Mouse (Mus musculus) neural tube, embryonic 11.5 days (tissue): ENCODE results near the gene Gtpbp1. TPM values are rescaled to one million over a fixed set of nuclear protein-coding genes. Genes with fewer than 3 reads are reported as not detected.

Experiments
- ATAC-seq: fragments of 200-750 bp; cut with Nextera tagmentation; 2 replicates; pipeline ENCODE4 v1.8.0; 2017; ENCODE audit warnings: moderate number of reproducible peaks, mild to moderate bottlenecking, moderate TSS enrichment, moderate library complexity; ENCODE audit not compliant: insufficient read depth, low FRiP score, low TSS enrichment
- DNase-seq: peaks from one replicate; pipeline ENCODE4 v3.0.0-alpha.2; 2015; ENCODE audit warnings: low spot score
- H3K27ac ChIP-seq: fragments of 300-500 bp; sonication (generic); 2 replicates; pipeline ENCODE4 v1.5.1; 2014; ENCODE audit warnings: low read depth, mild to moderate bottlenecking, low read length
- H3K27me3 ChIP-seq: fragments of 300-500 bp; sonication (generic); 2 replicates; pipeline ENCODE4 v1.6.1; 2014; ENCODE audit warnings: mild to moderate bottlenecking, low read length, mixed read lengths; ENCODE audit not compliant: control insufficient read depth, insufficient read depth
- H3K36me3 ChIP-seq: fragments of 300-500 bp; sonication (generic); 2 replicates; pipeline ENCODE4 v1.6.1; 2014; ENCODE audit warnings: mild to moderate bottlenecking, low read length, moderate library complexity, mixed read lengths; ENCODE audit not compliant: control insufficient read depth, insufficient read depth
- H3K4me1 ChIP-seq: fragments of 300-500 bp; sonication (generic); 2 replicates; pipeline ENCODE4 v1.6.1; 2014; ENCODE audit warnings: low read length, mixed read lengths; ENCODE audit not compliant: control insufficient read depth, insufficient read depth
- H3K4me2 ChIP-seq: fragments of 300-500 bp; sonication (generic); 2 replicates; pipeline ENCODE4 v1.6.1; 2014; ENCODE audit warnings: low read depth, mild to moderate bottlenecking, moderate library complexity
- H3K4me3 ChIP-seq: fragments of 300-500 bp; sonication (generic); 2 replicates; pipeline ENCODE4 v1.5.1; 2014; ENCODE audit warnings: low read depth, low read length
- H3K9ac ChIP-seq: fragments of 300-500 bp; sonication (generic); 2 replicates; pipeline ENCODE4 v1.6.1; 2014; ENCODE audit warnings: mild to moderate bottlenecking, low read length
- H3K9me3 ChIP-seq: fragments of 300-500 bp; sonication (generic); 2 replicates; pipeline ENCODE4 v1.6.1; 2016; ENCODE audit warnings: low read length; ENCODE audit not compliant: control insufficient read depth
- WGBS: fragments of 180-500 bp; shearing (Covaris S2); extraction: QIAGEN DNeasy Blood & Tissue Kit; methylation state at CpG from one replicate; pipeline ENCODE4 v1.1.7; 2014; 5-methylcytosine and 5-hydroxymethylcytosine counted together
- polyA plus RNA-seq: library from polyadenylated mRNA; unstranded; fragments of >200 nt; fragmentation: Nextera tagmentation; extraction: Ambion mirVana; gene quantifications from 2 replicates; pipeline ENCODE4 v1.2.1, GENCODE M21; 2014

The Gtpbp1 gene
- polyA plus RNA-seq: 39.7 and 42.5 TPM in 2 replicates

GRCm38 (mm10) chr15:79690426-79691022 lies at the start of gene Gtpbp1:
Gene Gtpbp1, plus strand, starts transcription at chr15:79690845.
- DNase-seq (peak; percentile 95), ATAC-seq (peak; percentile 97)
- Histone ChIP-seq H3K27ac (peak within 1 kb of the TSS; percentile 71), H3K9ac (peak within 1 kb of the TSS; percentile 85), H3K4me1 (peaks cover 17% of the 10 kb centered on the region), H3K4me3 (peak within 1 kb of the TSS; percentile 81), H3K27me3 (no peaks in the 10 kb centered on the region), H3K36me3 (no peaks in the 10 kb centered on the region), H3K4me2 (peak within 1 kb of the TSS; percentile 83), H3K9me3 (no peaks in the 10 kb centered on the region)
- under 1% methylated on average over 45 of the region's 45 CpGs for WGBS

DNA sequence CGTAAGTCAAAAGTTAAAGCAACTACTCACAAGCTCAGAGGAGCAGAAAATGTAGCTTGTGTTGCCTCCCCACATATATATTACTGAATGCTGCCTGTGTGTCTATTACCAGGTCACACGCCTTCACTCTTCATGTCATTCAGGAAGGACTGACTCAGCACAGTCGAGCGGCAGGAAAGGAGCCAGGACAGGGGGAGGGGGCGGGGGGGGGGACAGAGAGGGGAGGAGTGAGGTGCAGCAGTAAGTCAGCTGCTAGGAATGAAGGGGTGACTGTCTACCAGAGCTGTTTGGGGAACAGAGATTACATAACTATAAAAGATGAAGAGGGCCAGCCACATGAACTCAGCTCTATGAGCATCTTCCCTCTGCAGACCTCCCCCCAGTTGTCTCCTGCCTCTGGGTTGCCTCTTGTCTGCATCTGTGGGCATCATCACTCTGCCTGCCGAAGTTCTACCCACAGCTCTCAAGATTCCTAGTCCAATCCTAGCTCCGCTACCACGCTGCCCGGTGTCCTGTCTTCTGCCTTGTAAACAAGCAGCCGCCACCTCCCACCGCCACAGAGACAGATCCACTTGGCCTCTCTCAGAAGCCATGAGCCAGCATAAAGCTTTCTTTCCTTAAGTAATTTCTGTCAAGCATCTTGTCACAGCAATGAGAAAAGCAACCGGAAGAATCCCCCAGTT lies 49.4 kb upstream of the Gtpbp1 start:
- no peaks in the 10 kb centered on the region for H3K4me1 ChIP-seq
- no peaks in the 10 kb centered on the region for H3K9me3 ChIP-seq
- no peak overlapping the region for H3K4me2 ChIP-seq
- ATAC-seq (no peak), DNase-seq (no peak)
- no peaks in the 10 kb centered on the region for H3K27me3 ChIP-seq
- H3K27ac ChIP-seq: no peak overlapping the region
- WGBS: 73% methylated on average over 12 of the region's 12 CpGs
- H3K36me3 ChIP-seq: no peaks in the 10 kb centered on the region
- no peak overlapping the region for H3K9ac ChIP-seq
- no peak overlapping the region for H3K4me3 ChIP-seq

DNA sequence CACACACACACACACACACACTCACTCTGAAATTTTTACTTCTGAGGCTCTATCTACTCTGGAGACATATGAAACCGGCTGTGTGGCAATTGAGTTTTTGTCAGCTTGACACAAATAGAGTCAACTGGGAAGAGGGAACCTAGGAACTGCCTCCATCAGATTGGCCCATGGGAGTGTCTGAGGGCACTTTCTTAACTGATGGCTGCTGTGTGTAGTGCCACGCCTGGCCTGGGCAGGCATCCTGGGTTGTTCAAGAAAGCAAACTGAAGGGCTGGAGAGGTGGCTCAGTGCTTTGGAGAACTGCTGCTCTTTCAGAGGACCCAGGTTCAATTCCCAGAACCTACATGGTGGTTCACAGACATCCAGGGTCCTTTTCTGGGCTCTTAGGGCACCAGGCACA lies 45.2 kb upstream of the Gtpbp1 start:
- Histone ChIP-seq H3K27ac (no peak overlapping the region), H3K9ac (no peak overlapping the region), H3K4me1 (no peaks in the 10 kb centered on the region), H3K4me2 (no peak overlapping the region), H3K36me3 (no peaks in the 10 kb centered on the region), H3K9me3 (no peaks in the 10 kb centered on the region), H3K4me3 (no peak overlapping the region), H3K27me3 (no peaks in the 10 kb centered on the region)
- DNase-seq: no peak
- 80% methylated on average over 2 of the region's 2 CpGs for WGBS
- no peak for ATAC-seq

GRCm38 (mm10) chr15:79648130-79648529 lies 42.5 kb upstream of the Gtpbp1 start:
- DNase-seq (no peak), ATAC-seq (no peak)
- Histone ChIP-seq H3K4me2 (no peak overlapping the region), H3K27me3 (no peaks in the 10 kb centered on the region), H3K9ac (no peak overlapping the region), H3K4me3 (no peak overlapping the region), H3K9me3 (no peaks in the 10 kb centered on the region), H3K4me1 (no peaks in the 10 kb centered on the region), H3K36me3 (no peaks in the 10 kb centered on the region), H3K27ac (no peak overlapping the region)
- WGBS: 90% methylated on average over 12 of the region's 12 CpGs

GRCm38 (mm10) chr15:79650569-79650968 lies 40.1 kb upstream of the Gtpbp1 start:
- H3K4me1 ChIP-seq: no peaks in the 10 kb centered on the region
- no peaks in the 10 kb centered on the region for H3K9me3 ChIP-seq
- H3K36me3 ChIP-seq: no peaks in the 10 kb centered on the region
- H3K9ac ChIP-seq: no peak overlapping the region
- DNase-seq (peak; percentile 57), ATAC-seq (no peak)
- H3K4me3 ChIP-seq: no peak overlapping the region
- H3K27ac ChIP-seq: no peak overlapping the region
- no peak overlapping the region for H3K4me2 ChIP-seq
- no peaks in the 10 kb centered on the region for H3K27me3 ChIP-seq

GRCm38 (mm10) chr15:79651481-79651880 lies 39.2 kb upstream of the Gtpbp1 start:
- Histone ChIP-seq H3K27me3 (no peaks in the 10 kb centered on the region), H3K4me2 (no peak overlapping the region), H3K9me3 (no peaks in the 10 kb centered on the region), H3K36me3 (no peaks in the 10 kb centered on the region), H3K4me1 (no peaks in the 10 kb centered on the region), H3K9ac (no peak overlapping the region), H3K4me3 (no peak overlapping the region), H3K27ac (no peak overlapping the region)
- no peak for DNase-seq
- WGBS: 80% methylated on average over 4 of the region's 4 CpGs
- no peak for ATAC-seq

- Histone ChIP-seq H3K36me3 (no peaks in the 10 kb centered on the region), H3K9ac (no peak overlapping the region), H3K27ac (no peak overlapping the region), H3K27me3 (no peaks in the 10 kb centered on the region), H3K4me2 (no peak overlapping the region), H3K4me1 (no peaks in the 10 kb centered on the region), H3K9me3 (no peaks in the 10 kb centered on the region), H3K4me3 (no peak overlapping the region)
- no peak for ATAC-seq
- 94% methylated on average over 14 of the region's 14 CpGs for WGBS
- DNase-seq: no peak
These were observed 34.2 kb upstream of the Gtpbp1 start for GRCm38 (mm10) chr15:79656451-79656850.

GRCm38 (mm10) chr15:79657837-79658530 lies 32.7 kb upstream of the Gtpbp1 start:
- whole genome bisulfite sequencing: 4% methylated on average over 16 of the region's 16 CpGs
- H3K36me3 ChIP-seq: no peaks in the 10 kb centered on the region
- DNase-seq: peak; percentile 87
- H3K9ac ChIP-seq: peak overlapping the region; percentile 82
- H3K9me3 ChIP-seq: no peaks in the 10 kb centered on the region
- no peaks in the 10 kb centered on the region for H3K4me1 ChIP-seq
- peak overlapping the region; percentile 92 for H3K27ac ChIP-seq
- ATAC-seq: peak; percentile 24; the same call in 1 of the 2 replicates
- no peaks in the 10 kb centered on the region for H3K27me3 ChIP-seq
- peak overlapping the region; percentile 75 for H3K4me3 ChIP-seq
- H3K4me2 ChIP-seq: peak overlapping the region; percentile 82
